Mouse (Mus musculus) liver, postnatal 0 days (tissue): Measurements from ENCODE around the gene Pias3.

Source experiments
- CTCF ChIP-seq: sonication (generic); IDR thresholded peaks from 2 replicates; pipeline ENCODE4 v1.5.1; 2016; ENCODE audit warnings: antibody characterized with exemption, low read depth
- EP300 ChIP-seq: IDR thresholded peaks from 2 replicates; pipeline ENCODE4 v1.6.1; 2016; ENCODE audit warnings: antibody characterized with exemption, low read depth, mild to moderate bottlenecking

DNA sequence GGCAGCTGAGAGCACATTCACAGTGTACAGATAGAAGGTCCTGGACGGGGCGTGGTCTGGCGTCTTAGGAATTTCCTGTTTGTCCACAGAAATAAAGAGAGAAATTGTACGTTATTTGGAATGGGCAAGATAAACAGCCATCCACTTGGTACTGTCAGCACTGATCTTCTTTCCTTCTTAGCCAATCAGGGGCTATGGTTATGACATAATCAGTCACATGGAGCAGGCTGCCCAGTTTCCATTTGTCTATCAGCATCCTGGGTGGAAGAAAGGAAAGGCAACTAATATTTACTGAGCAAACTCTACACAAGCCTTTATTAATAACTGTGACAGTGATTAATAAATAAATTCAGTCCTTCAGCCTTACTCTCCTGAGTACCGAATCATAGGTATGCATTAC, 18.1 kb downstream of the Pias3 start:
- no peak for TF ChIP-seq CTCF
- no peak for TF ChIP-seq EP300
